Mouse (Mus musculus): ENCODE data around the gene Krtcap3.

Krtcap3 gene

DNA sequence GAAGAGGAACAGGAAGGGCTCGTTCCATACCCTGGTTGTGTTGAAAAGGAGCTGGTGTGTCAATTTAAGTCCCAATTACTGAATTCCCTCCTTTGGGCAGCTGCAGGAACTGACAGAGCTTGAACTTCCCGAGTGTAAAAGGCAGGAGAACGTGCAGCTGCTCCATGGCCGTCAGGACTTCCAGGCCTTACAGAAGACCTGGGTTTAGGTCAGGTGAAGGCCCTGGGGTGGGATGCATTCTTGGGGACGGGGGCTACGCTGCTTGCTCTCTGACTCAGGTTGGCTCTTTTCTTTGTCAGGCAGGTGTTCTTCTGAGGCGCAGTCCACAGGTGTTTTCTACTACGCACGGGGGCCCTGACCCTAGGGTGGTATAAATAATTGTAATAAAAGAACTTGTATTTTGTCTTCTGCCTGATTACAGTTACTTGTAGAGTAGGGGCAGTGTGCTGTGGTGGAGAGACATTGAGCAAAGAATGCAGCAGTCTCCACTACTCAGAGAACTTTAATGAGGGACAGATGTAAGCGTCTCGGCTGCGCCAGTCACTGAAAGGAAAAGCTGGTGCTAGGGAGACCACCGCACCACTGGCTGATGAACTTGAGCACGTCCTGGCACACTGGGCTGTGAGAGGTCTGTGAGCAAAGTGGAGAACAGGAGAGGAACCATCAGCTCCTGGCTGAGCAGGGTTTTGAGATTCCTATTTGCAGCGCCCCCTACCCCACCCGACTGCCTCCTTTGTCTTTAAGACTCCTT is 1.5 kb downstream of the Krtcap3 start:
- DNase-seq (ENCODE audit: low spot score), result no peak

DNA sequence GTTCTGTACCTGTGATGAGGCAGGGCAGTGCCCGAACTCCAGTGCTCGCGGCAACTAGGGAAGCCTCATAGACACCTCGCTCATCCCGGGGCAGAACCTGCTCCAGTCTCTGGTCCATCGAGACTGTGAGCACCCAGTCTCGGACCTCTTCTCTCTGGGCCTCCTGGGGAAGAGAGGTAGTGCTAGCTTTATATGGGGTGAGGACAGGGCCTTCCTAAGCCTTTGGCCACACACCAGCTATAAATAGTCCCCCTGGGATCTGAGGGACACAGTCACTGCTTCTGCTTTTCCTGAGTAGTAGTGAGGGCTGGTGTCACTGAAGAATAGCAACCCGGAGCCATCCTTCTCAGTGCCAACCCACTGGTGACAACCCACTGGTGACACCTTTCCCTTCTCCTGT is 2.3 kb downstream of the Krtcap3 start:
- DNase-seq (ENCODE audit: low spot score), result no peak

GRCm38 (mm10) chr5:31254452-31254851 is 3.0 kb downstream of the Krtcap3 start:
- no peak for DNase-seq (ENCODE audit: low spot score)

- no peak for DNase-seq (ENCODE audit: low spot score)
Measured at GRCm38 (mm10) chr5:31254901-31255300, 3.4 kb downstream of the Krtcap3 start.

DNA sequence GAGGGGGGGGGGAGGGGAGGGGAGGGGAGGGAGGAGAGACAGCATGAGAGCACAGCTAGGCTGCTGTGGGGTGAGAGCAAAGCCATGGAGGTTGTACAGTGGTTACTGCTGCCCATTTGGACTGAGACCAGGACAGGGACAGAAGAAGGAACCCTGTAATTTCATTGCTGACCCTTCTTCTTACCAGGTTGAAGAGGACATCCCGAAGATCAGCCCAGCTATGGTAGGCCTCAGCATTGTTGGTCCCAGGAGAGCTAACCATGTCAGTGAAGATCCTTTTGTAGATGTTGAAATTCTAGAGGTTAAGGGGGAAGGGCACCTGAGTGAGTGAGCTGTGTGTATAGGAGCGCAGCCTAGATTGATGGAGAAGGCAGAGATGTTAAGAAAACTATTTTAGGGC is 3.9 kb downstream of the Krtcap3 start:
- no peak for DNase-seq (ENCODE audit: low spot score)

GRCm38 (mm10) chr5:31255971-31256370 is 4.5 kb downstream of the Krtcap3 start:
- DNase-seq (ENCODE audit: low spot score), result no peak

GRCm38 (mm10) chr5:31257616-31258015 is 6.1 kb downstream of the Krtcap3 start:
- no peak for DNase-seq (ENCODE audit: low spot score)

DNA sequence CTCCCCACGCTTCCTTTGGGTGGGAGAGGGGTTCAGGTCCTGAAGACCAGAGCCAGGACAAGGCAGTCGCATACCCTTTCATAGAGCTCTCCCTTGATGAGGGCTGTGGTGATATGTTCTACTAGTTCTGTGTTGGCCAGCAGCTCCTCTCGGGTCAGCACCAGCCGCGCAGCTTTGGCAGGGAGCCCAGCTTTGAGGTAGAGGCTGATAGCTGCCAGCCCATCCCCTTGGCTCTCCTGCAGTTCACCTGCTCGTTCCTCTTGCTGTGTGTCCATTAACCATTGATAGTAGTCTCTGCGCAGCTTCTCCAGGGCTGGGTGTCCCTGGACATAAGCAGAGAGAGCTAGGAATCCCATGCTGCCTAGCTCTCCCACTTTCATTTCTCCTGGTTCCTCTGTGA is 14.6 kb downstream of the Krtcap3 start:
- DNase-seq (ENCODE audit: low spot score), result no peak

DNA sequence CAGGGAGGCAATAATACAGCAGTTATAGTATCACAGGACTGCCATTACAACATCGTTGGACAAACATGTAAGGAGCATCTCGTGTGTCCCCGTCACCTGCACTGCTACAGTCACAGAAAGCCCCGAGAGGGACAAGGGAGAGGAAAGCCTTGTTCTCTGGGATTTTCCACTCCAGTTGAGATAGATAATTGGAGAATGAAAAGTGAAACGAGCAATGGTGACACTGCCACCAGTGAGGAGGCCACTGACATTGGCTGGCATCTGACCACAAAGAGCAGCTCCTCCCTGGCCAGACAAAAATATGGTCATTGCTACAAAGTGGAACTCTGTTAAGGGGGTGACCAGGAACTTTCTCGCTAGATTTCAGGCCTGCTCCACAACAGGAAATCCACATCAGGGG is 16.2 kb downstream of the Krtcap3 start:
- DNase-seq (ENCODE audit: low spot score), result no peak

DNA sequence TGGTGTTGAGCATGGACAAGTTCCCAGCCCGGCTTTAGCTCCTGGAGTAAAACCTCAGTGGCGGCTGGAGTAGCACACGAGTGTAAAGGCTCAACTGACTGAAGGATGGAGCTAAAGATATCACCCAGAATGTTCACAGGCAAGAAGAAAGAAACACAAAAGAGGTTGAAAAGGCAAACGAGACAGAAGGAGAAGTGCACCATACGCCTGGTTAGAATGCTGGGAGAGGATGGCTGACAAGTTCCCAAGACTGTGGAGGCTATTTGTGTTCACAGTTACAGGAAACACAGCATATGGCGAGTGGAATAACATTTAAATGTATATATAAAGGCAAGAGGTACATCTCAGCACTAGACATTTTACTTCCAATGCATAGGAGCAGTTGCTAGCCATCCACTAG is 21.5 kb downstream of the Krtcap3 start:
- DNase-seq (ENCODE audit: low spot score), result no peak

DNA sequence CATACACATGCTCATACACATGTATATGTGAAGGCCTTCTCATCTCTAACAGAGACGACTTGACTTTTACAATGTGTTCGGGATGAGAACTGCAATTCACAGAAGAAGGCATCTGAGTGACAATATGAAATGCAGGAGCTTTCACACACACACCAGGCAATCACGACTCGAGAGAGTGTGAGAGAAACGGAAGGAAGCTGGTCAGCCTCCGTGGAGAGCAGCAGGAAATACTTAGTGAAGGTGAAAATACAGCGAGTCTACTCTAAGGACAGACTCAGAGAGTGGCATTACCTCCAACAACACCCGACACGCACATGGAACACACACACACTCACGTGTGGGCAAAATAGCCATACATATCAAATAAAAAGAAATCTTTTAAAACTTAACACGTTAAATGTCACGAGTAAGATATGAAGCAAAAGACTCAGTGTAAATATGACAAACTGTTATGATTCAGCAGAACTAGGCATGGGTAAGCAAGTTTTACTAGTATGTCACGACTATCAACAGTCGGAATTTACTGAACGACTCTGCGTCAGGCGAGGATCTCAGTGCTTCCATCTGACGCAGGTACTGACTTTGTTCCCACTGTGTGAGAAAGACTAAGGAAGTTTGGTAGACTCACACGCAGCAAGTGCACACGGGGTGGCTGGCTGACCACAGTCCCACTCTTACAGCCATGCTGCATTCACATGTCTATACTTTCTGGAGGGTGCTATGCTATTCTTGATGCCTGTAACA is 27.9 kb downstream of the Krtcap3 start:
- no peak for DNase-seq (ENCODE audit: low spot score)

- no peak for DNase-seq (ENCODE audit: low spot score)
Measured at GRCm38 (mm10) chr5:31288225-31288624, 36.7 kb downstream of the Krtcap3 start.

- DNase-seq (ENCODE audit: low spot score), result no peak
Measured at GRCm38 (mm10) chr5:31288655-31289054, 37.2 kb downstream of the Krtcap3 start.

DNA sequence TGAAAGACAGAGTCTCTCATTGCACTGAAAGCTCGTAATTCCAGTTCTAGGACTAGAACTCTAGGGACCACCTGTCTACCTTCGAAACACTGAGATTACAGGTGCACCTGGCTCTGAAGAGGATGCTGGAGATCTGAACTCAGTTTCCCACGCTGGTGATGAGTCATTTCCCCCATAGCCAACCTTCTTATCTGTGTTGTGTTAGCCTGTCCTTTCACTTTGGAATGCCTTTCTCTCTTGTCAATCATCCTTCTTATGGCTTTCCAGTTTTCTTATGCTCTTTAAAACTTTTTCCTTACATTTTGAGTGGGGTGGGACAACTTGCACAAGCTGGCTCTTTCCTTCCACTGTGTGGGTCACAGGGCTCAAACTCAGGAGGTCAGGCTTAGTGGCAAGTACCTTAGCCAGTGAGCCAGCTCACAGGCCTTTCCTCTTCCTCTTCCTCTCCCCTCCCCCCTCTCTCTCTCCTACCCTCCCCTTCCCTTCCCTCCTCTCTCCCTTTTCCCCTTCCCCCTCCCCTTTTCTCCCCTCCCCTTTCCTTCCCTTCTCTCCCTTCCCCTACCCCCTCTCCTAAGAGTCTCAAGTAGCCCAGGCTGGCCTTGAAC is 38.2 kb downstream of the Krtcap3 start:
- no peak for DNase-seq (ENCODE audit: low spot score)

- DNase-seq (ENCODE audit: low spot score), result peak; percentile 96
Measured at GRCm38 (mm10) chr5:31290521-31291360, 39.2 kb downstream of the Krtcap3 start, which contains the start of gene Ift172. TSS of gene Ift172 (minus strand) at chr5:31291116.

- no peak for DNase-seq (ENCODE audit: low spot score)
Measured at GRCm38 (mm10) chr5:31291361-31291688, 39.8 kb downstream of the Krtcap3 start.

GRCm38 (mm10) chr5:31294964-31295605 is 43.6 kb downstream of the Krtcap3 start:
- no peak for DNase-seq (ENCODE audit: low spot score)

DNA sequence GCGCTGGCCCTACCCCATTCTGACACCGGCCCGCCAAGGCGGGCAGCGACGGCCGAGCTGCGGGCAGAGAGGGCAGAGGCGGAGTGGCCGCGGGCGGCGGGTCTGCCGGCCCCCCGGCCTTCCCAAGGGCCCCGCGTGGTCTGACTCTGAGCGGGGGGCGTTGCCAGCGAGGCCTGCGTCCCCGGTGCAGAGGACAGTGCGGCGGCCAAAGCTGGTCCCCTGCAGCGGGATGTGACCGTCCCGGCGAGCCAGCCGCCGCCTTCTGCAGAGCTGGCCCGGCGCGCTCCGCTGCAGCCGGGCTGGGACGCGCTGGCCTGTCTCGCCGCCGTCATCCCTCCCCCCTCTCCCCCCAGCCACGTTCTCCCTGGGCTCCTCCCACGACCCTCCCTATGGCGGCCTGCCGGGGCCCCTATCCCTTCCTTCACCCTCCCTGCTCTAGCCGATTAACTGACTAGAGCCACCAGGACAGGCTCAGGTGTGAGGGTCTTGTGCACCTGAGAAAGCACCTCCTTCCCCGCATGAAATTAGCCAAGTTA is 44.2 kb downstream of the Krtcap3 start, which contains the start of gene Fndc4:
TSS of gene Fndc4 (minus strand) at position 475 of the 536 bp plus-strand sequence.
- DNase-seq (ENCODE audit: low spot score), result no peak

DNA sequence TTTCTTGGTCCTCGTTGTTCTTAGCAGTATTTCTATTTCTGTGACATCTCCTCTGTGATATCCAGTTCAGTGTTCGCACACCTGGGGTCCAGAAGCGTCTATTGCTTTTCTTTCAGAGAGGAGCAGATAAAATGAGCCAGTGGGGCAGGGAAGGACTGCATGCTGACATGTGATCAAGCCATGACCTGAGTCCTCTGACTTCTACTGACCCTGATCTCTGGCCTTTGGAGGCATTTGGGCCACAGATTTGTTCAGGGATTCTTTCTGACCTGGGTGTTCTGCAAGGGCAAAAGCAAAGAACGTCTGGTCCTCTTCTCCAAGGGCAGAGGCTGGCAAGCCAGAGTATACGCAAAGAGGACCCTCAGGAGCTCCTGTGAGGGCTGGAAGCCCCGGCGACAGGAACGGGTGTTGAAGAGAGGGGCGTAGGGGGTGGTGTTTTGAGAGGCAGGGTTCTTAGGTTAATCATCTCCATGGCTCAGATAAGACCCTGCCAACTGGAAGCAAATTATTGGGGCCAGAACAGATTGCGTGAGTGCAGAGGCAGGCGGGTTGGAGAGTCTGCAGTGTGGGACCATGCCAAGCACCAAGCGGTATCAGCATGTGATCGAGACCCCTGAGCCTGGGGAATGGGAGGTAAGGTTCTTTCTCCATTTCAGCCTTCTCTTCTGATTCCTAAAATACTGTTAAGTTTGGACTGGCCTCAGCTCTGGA is 45.7 kb downstream of the Krtcap3 start, which contains the start of gene Gckr:
TSS of gene Gckr (plus strand) at position 397 of the 711 bp plus-strand sequence.
- DNase-seq (ENCODE audit: low spot score), result no peak

DNA sequence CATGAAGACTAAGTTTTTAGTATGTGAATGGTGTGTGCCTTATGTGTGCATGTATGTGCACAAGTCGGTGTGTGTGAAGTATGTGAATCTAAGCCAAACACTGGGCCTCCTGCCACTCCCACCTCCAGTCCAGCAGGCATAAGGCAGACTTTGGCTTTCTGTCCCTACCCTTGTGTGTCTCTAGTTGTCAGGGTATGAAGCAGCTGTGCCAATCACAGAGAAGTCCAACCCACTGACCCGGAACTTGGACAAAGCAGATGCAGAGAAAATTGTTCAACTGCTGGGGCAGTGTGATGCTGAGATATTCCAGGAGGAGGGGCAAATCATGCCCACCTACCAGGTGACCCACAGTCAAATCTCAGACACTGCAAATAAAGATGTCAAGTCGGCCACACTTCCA is 46.5 kb downstream of the Krtcap3 start:
- no peak for DNase-seq (ENCODE audit: low spot score)

GRCm38 (mm10) chr5:31298486-31298885 is 47.0 kb downstream of the Krtcap3 start:
- DNase-seq (ENCODE audit: low spot score), result no peak
